Mouse (Mus musculus): ENCODE measurements around the gene Kifc3. TPM values are rescaled to one million over a fixed set of nuclear protein-coding genes. Genes with fewer than 3 reads are reported as not detected.

The Kifc3 gene
- polyA plus RNA-seq, 1 experiment from 2014 or later = 16.5 TPM

DNA sequence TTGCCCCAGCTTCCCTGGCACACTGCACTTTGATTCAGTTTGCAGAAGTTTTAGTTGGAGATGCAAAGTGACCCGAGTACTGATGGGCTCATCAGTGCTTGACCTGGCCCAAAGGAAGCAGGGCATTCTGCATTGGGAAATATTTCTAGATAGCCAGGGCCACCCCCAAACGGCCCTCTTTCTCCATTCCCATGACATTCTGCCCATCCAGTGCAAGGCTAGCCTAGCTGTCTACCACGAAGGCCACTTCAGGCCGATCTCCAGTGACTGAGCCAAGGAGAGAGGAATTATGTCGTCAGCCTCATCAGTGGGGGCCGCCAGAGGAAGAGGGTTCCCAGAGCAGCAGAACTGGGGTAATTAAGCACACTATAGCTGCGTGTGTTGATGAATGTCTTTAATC is 1.1 kb downstream of the Kifc3 start:
- no peak overlapping the region for H3K4me2 ChIP-seq
- 58% methylated on average over 7 of the region's 7 CpGs for WGBS

DNA sequence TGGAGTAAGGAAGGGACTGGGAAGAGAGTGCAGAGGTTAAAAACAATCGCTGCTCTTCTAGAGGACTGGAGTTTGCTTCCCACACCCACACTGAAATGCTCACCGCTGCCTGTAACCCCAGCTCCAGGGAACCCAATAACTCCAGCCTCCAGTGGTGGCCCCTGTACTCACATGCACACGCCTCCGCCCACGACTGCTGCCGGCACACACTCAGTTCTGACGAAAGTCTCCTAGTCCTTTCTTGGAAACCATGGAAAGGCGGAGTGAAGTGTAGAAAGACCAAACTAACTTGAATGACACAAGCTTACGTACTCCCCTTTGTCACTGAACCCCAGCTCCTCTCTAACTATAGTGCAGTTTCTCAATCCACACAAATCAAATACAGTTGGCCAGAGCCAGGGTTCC is 2.6 kb downstream of the Kifc3 start:
- H3K27ac ChIP-seq = no peak overlapping the region
- H3K4me1 ChIP-seq (replicated peaks) = no peaks in the 10 kb centered on the region
- H3K4me2 ChIP-seq = no peak overlapping the region
- no peaks in the 10 kb centered on the region for H3K9me3 ChIP-seq
- H3K36me3 ChIP-seq = no peaks in the 10 kb centered on the region
- no peak for ATAC-seq (ENCODE audit: insufficient number of reproducible peaks, insufficient read depth, low FRiP score, low TSS enrichment, low read depth)
- 0 out of 2 replicates have a peak, but pooled peaks cover 3% of the 10 kb centered on the region for H3K27me3 ChIP-seq
- WGBS = 75% methylated on average over 9 of the region's 9 CpGs
- H3K4me3 ChIP-seq (replicated peaks) = no peak overlapping the region
- H3K9ac ChIP-seq (replicated peaks) = no peak overlapping the region

More for the DNA sequence above, 1.1 kb downstream of the Kifc3 start:
- no peaks in the 10 kb centered on the region for H3K36me3 ChIP-seq
- H3K4me1 ChIP-seq (replicated peaks) = no peaks in the 10 kb centered on the region
- 0 out of 2 replicates have a peak, but pooled peaks cover 3% of the 10 kb centered on the region for H3K27me3 ChIP-seq
- H3K9me3 ChIP-seq = no peaks in the 10 kb centered on the region
- H3K4me3 ChIP-seq (replicated peaks) = no peak overlapping the region
- H3K9ac ChIP-seq (replicated peaks) = no peak overlapping the region
- no peak for ATAC-seq (ENCODE audit: insufficient number of reproducible peaks, insufficient read depth, low FRiP score, low TSS enrichment, low read depth)
- H3K27ac ChIP-seq = no peak overlapping the region

DNA sequence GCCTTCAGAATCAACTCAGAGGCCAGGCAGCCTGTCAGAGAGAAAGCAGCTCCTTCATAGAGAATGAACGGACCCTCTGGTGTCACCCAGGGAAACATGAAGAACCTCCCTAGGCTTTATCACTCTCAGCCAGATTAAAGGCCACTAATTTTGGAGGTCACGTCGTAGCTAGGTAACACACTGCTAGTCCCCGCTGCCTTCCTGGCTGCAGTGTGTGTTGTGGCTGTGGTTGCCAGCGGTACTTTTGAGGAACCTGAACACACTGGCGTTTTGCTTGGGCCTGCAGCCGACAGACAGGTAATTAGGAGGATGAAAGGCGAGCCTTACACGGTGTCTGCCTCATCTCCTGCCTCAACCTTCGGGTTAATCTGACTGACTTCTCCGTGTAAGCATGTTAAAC is 6.9 kb downstream of the Kifc3 start:
- Histone ChIP-seq H3K4me2 (no peak overlapping the region), H3K4me3 (replicated peaks) (no peak overlapping the region), H3K9me3 (0 out of 2 replicates have a peak, but pooled peaks cover 3% of the 10 kb centered on the region), H3K27me3 (no peaks in the 10 kb centered on the region), H3K36me3 (no peaks in the 10 kb centered on the region), H3K4me1 (replicated peaks) (no peaks in the 10 kb centered on the region), H3K9ac (replicated peaks) (no peak overlapping the region), H3K27ac (no peak overlapping the region)
- ATAC-seq (ENCODE audit: insufficient number of reproducible peaks, insufficient read depth, low FRiP score, low TSS enrichment, low read depth) = no peak
- 64% methylated on average over 11 of the region's 11 CpGs for WGBS

DNA sequence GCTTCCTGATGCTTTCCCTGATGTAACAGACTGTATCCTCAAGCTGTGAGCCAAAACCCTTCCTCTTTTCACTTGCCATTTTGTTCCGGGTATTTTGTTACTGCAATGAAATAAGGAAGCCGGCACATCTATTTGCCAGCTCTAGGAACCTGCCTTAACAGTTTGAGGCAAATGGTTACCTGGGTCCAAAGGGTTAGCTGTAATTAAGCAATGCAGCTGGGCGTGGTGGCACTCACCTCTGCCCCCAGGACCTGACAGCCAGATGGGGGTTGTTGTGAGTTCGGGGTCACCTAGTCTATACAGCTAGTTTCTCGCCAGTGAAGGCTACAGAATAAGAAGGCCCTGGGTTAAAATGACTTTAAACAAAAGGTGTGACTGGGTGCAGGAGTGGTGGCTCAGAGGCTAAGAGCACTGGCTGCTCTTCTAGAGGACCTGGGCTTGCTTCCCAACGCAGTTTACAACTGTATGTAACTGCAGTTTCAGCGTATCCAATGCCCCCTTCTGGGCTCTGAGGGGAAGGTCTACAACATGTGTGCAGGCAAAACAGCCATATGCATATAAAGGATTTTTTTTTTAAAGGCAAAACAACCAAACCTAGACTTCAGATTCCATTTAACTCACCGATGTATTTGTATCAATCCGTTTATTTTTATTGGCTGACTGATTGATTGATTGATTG is 11.0 kb downstream of the Kifc3 start:
- no peak overlapping the region for H3K4me3 ChIP-seq (replicated peaks)
- no peak overlapping the region for H3K27ac ChIP-seq
- ATAC-seq (ENCODE audit: insufficient number of reproducible peaks, insufficient read depth, low FRiP score, low TSS enrichment, low read depth) = no peak
- no peaks in the 10 kb centered on the region for H3K36me3 ChIP-seq
- H3K27me3 ChIP-seq = no peaks in the 10 kb centered on the region
- H3K4me2 ChIP-seq = no peak overlapping the region
- 86% methylated on average over 9 of the region's 9 CpGs for WGBS
- no peak overlapping the region for H3K9ac ChIP-seq (replicated peaks)
- no peaks in the 10 kb centered on the region for H3K4me1 ChIP-seq (replicated peaks)
- 0 out of 2 replicates have a peak, but pooled peaks cover 3% of the 10 kb centered on the region for H3K9me3 ChIP-seq

DNA sequence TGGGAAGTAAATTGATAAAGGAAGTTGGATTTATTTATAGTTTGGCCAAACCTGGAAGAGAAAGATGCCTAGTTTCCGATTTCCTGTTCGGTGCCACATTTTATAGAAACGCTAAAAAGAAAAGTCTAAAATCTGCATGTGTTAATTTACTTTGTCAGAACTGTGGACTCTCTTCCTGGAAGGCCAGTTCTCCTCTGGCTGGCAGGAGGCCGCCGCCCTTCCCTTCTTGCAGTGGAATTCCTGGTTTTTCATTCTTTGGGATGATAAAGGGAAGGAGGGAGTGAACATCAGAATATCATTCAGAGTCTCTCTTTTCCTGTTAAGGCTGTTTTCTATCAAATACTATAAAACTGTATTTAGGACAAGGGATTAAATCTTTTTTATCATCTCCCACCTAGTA is 15.0 kb downstream of the Kifc3 start:
- Histone ChIP-seq H3K4me1 (replicated peaks) (peaks cover 3% of the 10 kb centered on the region; the same call in 1 of the 2 replicates), H3K27me3 (no peaks in the 10 kb centered on the region), H3K36me3 (no peaks in the 10 kb centered on the region), H3K4me2 (no peak overlapping the region), H3K4me3 (replicated peaks) (no peak overlapping the region), H3K9ac (replicated peaks) (no peak overlapping the region), H3K9me3 (0 out of 2 replicates have a peak, but pooled peaks cover 3% of the 10 kb centered on the region), H3K27ac (no peak overlapping the region)
- WGBS = 70% methylated on average over 5 of the region's 5 CpGs
- ATAC-seq (ENCODE audit: insufficient number of reproducible peaks, insufficient read depth, low FRiP score, low TSS enrichment, low read depth) = no peak

- Histone ChIP-seq H3K4me1 (replicated peaks) (peaks cover 3% of the 10 kb centered on the region; the same call in 1 of the 2 replicates), H3K27ac (no peak overlapping the region), H3K9ac (replicated peaks) (no peak overlapping the region), H3K4me2 (no peak overlapping the region), H3K9me3 (no peaks in the 10 kb centered on the region), H3K27me3 (no peaks in the 10 kb centered on the region), H3K4me3 (replicated peaks) (no peak overlapping the region), H3K36me3 (no peaks in the 10 kb centered on the region)
- no peak for ATAC-seq (ENCODE audit: insufficient number of reproducible peaks, insufficient read depth, low FRiP score, low TSS enrichment, low read depth)
- 75% methylated on average over 7 of the region's 7 CpGs for WGBS
These were observed 16.6 kb downstream of the Kifc3 start for GRCm38 (mm10) chr8:95185891-95186513.

DNA sequence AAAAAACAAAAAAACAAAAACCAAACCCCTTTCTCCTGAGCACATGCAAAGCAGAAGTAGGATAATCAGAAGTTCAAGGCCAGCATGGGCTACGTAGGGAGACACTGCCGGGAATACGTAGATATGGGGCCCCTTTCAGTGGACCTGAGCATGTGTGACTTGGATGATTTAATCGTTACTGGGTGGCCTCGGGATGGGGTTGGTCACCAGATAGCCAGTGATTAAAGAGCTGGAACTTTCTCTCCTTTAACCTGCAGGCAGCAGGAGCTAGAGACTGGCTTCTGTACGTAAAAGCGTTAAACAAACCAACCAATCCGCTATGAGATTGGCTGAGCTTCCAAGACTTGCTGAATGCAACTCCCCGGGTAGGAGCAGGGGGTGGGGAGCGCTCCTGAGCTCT is 17.5 kb downstream of the Kifc3 start:
- no peaks in the 10 kb centered on the region for H3K9me3 ChIP-seq
- 50% methylated on average over 10 of the region's 10 CpGs for WGBS
- no peaks in the 10 kb centered on the region for H3K36me3 ChIP-seq
- H3K9ac ChIP-seq (replicated peaks) = no peak overlapping the region
- no peak overlapping the region for H3K27ac ChIP-seq
- no peak overlapping the region for H3K4me2 ChIP-seq
- ATAC-seq (ENCODE audit: insufficient number of reproducible peaks, insufficient read depth, low FRiP score, low TSS enrichment, low read depth) = no peak
- H3K27me3 ChIP-seq = no peaks in the 10 kb centered on the region
- no peak overlapping the region for H3K4me3 ChIP-seq (replicated peaks)
- peaks cover 3% of the 10 kb centered on the region; the same call in 1 of the 2 replicates for H3K4me1 ChIP-seq (replicated peaks)

DNA sequence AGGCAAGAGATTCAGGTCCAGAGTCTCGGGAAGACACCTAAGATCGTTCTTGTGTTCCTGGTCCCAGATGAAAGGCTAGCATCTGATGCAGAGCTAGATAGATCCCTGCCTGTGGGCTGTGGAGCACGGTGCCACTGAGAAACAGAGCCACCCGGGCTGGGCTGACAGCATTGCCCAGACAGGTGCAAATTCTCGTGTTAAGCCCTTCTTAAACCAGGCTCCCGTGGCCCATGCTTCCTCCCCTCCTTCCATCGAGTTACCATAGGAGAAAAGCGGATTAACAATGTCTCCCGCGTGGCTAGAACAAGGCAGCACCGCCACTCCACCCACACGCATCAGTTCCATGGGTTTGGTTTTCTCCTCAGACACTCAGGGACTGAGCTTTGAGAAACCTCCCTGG is 18.4 kb downstream of the Kifc3 start:
- no peak overlapping the region for H3K4me3 ChIP-seq (replicated peaks)
- H3K36me3 ChIP-seq = no peaks in the 10 kb centered on the region
- peaks cover 3% of the 10 kb centered on the region; the same call in 1 of the 2 replicates for H3K4me1 ChIP-seq (replicated peaks)
- no peak for ATAC-seq (ENCODE audit: insufficient number of reproducible peaks, insufficient read depth, low FRiP score, low TSS enrichment, low read depth)
- no peak overlapping the region for H3K4me2 ChIP-seq
- H3K27ac ChIP-seq = no peak overlapping the region
- no peaks in the 10 kb centered on the region for H3K27me3 ChIP-seq
- H3K9me3 ChIP-seq = no peaks in the 10 kb centered on the region
- 78% methylated on average over 12 of the region's 12 CpGs for WGBS
- no peak overlapping the region for H3K9ac ChIP-seq (replicated peaks)

- ATAC-seq (ENCODE audit: insufficient number of reproducible peaks, insufficient read depth, low FRiP score, low TSS enrichment, low read depth) = no peak
- Histone ChIP-seq H3K27me3 (no peaks in the 10 kb centered on the region), H3K9me3 (no peaks in the 10 kb centered on the region), H3K4me2 (no peak overlapping the region), H3K4me3 (replicated peaks) (no peak overlapping the region), H3K27ac (no peak overlapping the region), H3K4me1 (replicated peaks) (peaks cover 3% of the 10 kb centered on the region; the same call in 1 of the 2 replicates), H3K9ac (replicated peaks) (no peak overlapping the region), H3K36me3 (no peaks in the 10 kb centered on the region)
- 47% methylated on average over 7 of the region's 7 CpGs for WGBS
These were observed 20.8 kb downstream of the Kifc3 start for GRCm38 (mm10) chr8:95181850-95182249.

- H3K27ac ChIP-seq = no peak overlapping the region
- WGBS = 71% methylated on average over 4 of the region's 4 CpGs
- H3K36me3 ChIP-seq = no peaks in the 10 kb centered on the region
- ATAC-seq (ENCODE audit: insufficient number of reproducible peaks, insufficient read depth, low FRiP score, low TSS enrichment, low read depth) = no peak
- H3K9ac ChIP-seq (replicated peaks) = no peak overlapping the region
- H3K4me3 ChIP-seq (replicated peaks) = no peak overlapping the region
- H3K4me2 ChIP-seq = no peak overlapping the region
- no peaks in the 10 kb centered on the region for H3K9me3 ChIP-seq
- H3K4me1 ChIP-seq (replicated peaks) = no peaks in the 10 kb centered on the region; the same call in 1 of the 2 replicates
- no peaks in the 10 kb centered on the region for H3K27me3 ChIP-seq
These were observed 24.4 kb downstream of the Kifc3 start for GRCm38 (mm10) chr8:95178191-95178590.

GRCm38 (mm10) chr8:95176985-95177384 is 25.6 kb downstream of the Kifc3 start:
- no peaks in the 10 kb centered on the region for H3K9me3 ChIP-seq
- no peak overlapping the region for H3K27ac ChIP-seq
- 79% methylated on average over 6 of the region's 6 CpGs for WGBS
- H3K4me2 ChIP-seq = no peak overlapping the region
- no peak for ATAC-seq (ENCODE audit: insufficient number of reproducible peaks, insufficient read depth, low FRiP score, low TSS enrichment, low read depth)
- H3K9ac ChIP-seq (replicated peaks) = no peak overlapping the region
- no peak overlapping the region for H3K4me3 ChIP-seq (replicated peaks)
- H3K36me3 ChIP-seq = no peaks in the 10 kb centered on the region
- H3K27me3 ChIP-seq = no peaks in the 10 kb centered on the region
- H3K4me1 ChIP-seq (replicated peaks) = no peaks in the 10 kb centered on the region

Data from limb, embryonic 12.5 days (tissue).